ENCODE assay signal across 10 mouse cellular contexts in the genomic region with DNA sequence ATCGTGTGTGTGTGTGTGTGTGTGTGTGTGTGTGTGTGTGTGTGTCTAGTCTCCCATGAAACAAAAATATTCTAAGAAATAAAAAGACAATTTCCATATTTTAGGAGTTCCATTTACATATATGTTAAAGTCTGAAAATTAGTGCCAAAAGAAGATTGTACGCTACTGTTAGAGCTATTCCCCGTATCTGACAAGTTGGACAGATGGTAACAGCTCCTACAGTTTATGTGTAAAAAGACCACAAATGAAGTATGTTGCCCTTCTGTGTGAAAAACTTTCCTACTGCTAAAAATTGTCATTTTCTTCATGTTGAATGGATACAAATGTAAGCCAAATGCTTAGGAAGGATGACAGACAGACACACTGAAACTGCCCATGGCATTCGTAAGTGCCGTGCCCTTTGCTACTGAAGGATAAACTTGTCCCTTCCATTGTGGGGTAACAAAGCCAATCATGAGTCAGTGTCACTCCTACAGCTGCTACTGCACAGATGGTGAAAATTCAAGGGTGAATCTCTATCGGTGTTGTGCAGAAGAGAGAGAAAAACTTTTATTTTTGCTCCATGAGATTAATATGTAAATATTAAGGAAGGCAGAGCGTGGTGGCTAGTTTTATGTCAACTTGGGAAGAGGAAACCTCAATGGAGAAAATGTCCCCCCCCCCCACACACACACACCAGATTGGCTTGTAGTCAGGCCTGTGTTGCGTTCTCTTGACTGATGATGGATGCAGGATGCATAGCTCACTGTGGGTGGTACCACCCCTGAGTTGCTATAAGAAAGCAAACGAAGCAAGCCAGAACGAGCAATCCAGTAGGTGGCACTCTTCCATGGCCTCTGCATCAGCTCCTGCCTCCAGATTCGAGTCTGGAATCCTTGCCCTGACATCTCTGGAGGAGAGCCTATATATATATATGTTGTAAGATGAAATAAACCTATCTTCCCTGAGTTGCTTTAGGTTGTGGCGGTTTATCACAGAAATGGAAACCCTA.
DNase-seq lines count a peak whose midpoint lies in the region; ATAC-seq and TF ChIP-seq lines count a peak whose summit lies in the region.
"Had no signal": no experiment of that assay in that cellular context is flagged by ENCODE, and none has a peak within 500 bp of the region (broad histone marks: within the 10 kb centered on the region; RNA-seq: fewer than 3 reads in every experiment).

No protein-coding gene starts in this region.

- no peak overlapping the region for H3K4me2 ChIP-seq in limb, embryonic 11.5 days (ENCODE audit: low read depth, severe bottlenecking)
- H3K4me2 ChIP-seq in CH12.LX (ENCODE audit: insufficient read depth, low read depth, poor library complexity, severe bottlenecking), result no peak overlapping the region
- H3K4me2 ChIP-seq: stomach, embryonic 15.5 days had no signal

- no peaks in the 10 kb centered on the region for H3K79me2 ChIP-seq in CH12.LX (replicated peaks; ENCODE audit: control insufficient read depth, extremely low read depth, insufficient read depth, poor library complexity, severe bottlenecking)

- no peak for DNase-seq in frontal cortex, postnatal 25 days (ENCODE audit: low spot score in 2 of 2)
- DNase-seq in limb, embryonic 11.5 days (ENCODE audit: low spot score), result peak; percentile 29
- DNase-seq in limb, embryonic 10.5 days (ENCODE audit: low spot score), result no peak
- DNase-seq in CH12.LX (ENCODE audit: extremely low read depth), result peak; percentile 11
- peak; percentile 55 for DNase-seq in embryo, embryonic 11 days
- DNase-seq in lung, postnatal 4 days, result no peak
- DNase-seq in adrenal gland, adult (ENCODE audit: inconsistent age in 2 of 2, low spot score in 1 of 2), result no peak
- DNase-seq: heart, adult 11 months had no signal

- 67% methylated on average over 12 of the region's 12 CpGs for WGBS in limb, embryonic 11.5 days
- 69% methylated on average over 12 of the region's 12 CpGs for WGBS in limb, embryonic 10.5 days

- H3K9ac ChIP-seq in limb, embryonic 11.5 days (ENCODE audit: low read length), result no peak overlapping the region
- H3K9ac ChIP-seq in CH12.LX (ENCODE audit: insufficient read depth, low read depth), result no peak overlapping the region
- H3K9ac ChIP-seq: stomach, embryonic 15.5 days had no signal

- H3K4me1 ChIP-seq in limb, embryonic 11.5 days (ENCODE audit: control insufficient read depth, insufficient read depth, low read length), result no peaks in the 10 kb centered on the region
- no peaks in the 10 kb centered on the region for H3K4me1 ChIP-seq in limb, embryonic 10.5 days
- no peaks in the 10 kb centered on the region for H3K4me1 ChIP-seq in CH12.LX (ENCODE audit: control insufficient read depth in 1 of 2, insufficient read depth in 2 of 2)
- H3K4me1 ChIP-seq: stomach, embryonic 15.5 days had no signal

- ATAC-seq in frontal cortex, adult (ENCODE audit: low TSS enrichment), result peak; percentile 75
- ATAC-seq in limb, embryonic 11.5 days (ENCODE audit: insufficient number of reproducible peaks, low FRiP score, low TSS enrichment, low read depth), result no peak

- dilution Hi-C loops in CH12.LX (cut with MboI; ENCODE audit: extremely low pct_ligation_motif_present, extremely low pct_unique_long_range_greater_than_20kb, low sequenced_read_pairs), result no loop called here

- TF ChIP-seq EP300 in CH12.LX (IDR thresholded peaks at IDR 0.05; ENCODE audit: low read length), result no peak

- no peaks in the 10 kb centered on the region for H3K36me3 ChIP-seq in limb, embryonic 11.5 days (ENCODE audit: control insufficient read depth, insufficient read depth, low read length)
- H3K36me3 ChIP-seq in limb, embryonic 10.5 days, result no peaks in the 10 kb centered on the region
- H3K36me3 ChIP-seq in CH12.LX (replicated peaks in 1 of 2; ENCODE audit: control insufficient read depth in 1 of 2, insufficient read depth in 1 of 2, low read length in 1 of 2), result no peaks in the 10 kb centered on the region
- H3K36me3 ChIP-seq: stomach, embryonic 15.5 days had no signal

- TF ChIP-seq POLR2A in CH12.LX (IDR thresholded peaks at IDR 0.05; ENCODE audit: low read depth, low read length), result no peak

- peak in 1 of 2 experiments; percentile 62; a peak in 2 of 4 replicates for TF ChIP-seq CTCF in CH12.LX (conservative IDR thresholded peaks at IDR 0.05 in 1 of 2, IDR thresholded peaks at IDR 0.05 in 1 of 2; ENCODE audit: low read depth in 2 of 2, low read length in 2 of 2)

- no peak overlapping the region for H3K4me3 ChIP-seq in limb, embryonic 11.5 days (ENCODE audit: low read depth, low read length)
- H3K4me3 ChIP-seq in limb, embryonic 10.5 days, result no peak overlapping the region
- no peak overlapping the region for H3K4me3 ChIP-seq in CH12.LX (replicated peaks in 1 of 3; ENCODE audit: low read depth in 2 of 3, low read length in 2 of 3, poor library complexity in 1 of 3)
- H3K4me3 ChIP-seq: stomach, embryonic 15.5 days had no signal

- TF ChIP-seq RAD21 in CH12.LX (IDR thresholded peaks at IDR 0.05; ENCODE audit: low read depth, low read length), result peak; percentile 38

- no peaks in the 10 kb centered on the region for H3K27me3 ChIP-seq in limb, embryonic 11.5 days (ENCODE audit: control insufficient read depth, insufficient read depth, low read length)
- H3K27me3 ChIP-seq in limb, embryonic 10.5 days (ENCODE audit: low read depth, poor library complexity, severe bottlenecking), result no peaks in the 10 kb centered on the region
- no peaks in the 10 kb centered on the region for H3K27me3 ChIP-seq in CH12.LX (replicated peaks)
- H3K27me3 ChIP-seq: stomach, embryonic 15.5 days had no signal

- H3K9me3 ChIP-seq in limb, embryonic 11.5 days (ENCODE audit: control insufficient read depth, low read length), result no peaks in the 10 kb centered on the region
- no peaks in the 10 kb centered on the region for H3K9me3 ChIP-seq in limb, embryonic 10.5 days (replicated peaks)
- no peaks in the 10 kb centered on the region for H3K9me3 ChIP-seq in CH12.LX (replicated peaks; ENCODE audit: low read length)
- H3K9me3 ChIP-seq: stomach, embryonic 15.5 days had no signal

- no peak overlapping the region for H3K27ac ChIP-seq in limb, embryonic 11.5 days (replicated peaks; ENCODE audit: low read depth, low read length)
- no peak overlapping the region for H3K27ac ChIP-seq in limb, embryonic 10.5 days
- no peak overlapping the region for H3K27ac ChIP-seq in CH12.LX (ENCODE audit: insufficient read depth, low read depth)
- H3K27ac ChIP-seq: stomach, embryonic 15.5 days had no signal

- in situ Hi-C loops in CH12.LX (cut with MboI; ENCODE audit: low pct_ligation_motif_present, low pct_unique_long_range_greater_than_20kb, low sequenced_read_pairs), result no loop called here

TF ChIP-seq in CH12.LX, 34 proteins besides CTCF, POLR2A, EP300 and RAD21:
- no peak for TF ChIP-seq KAT2A (IDR thresholded peaks at IDR 0.05; ENCODE audit: insufficient replicate concordance, low read length)
- peak; percentile 51 for TF ChIP-seq SMC3 (IDR thresholded peaks at IDR 0.05; ENCODE audit: low read depth, low read length)

Comparison
In these comparisons a context has a peak if more than half of its experiments do, and no peak if none do; other contexts are left out.
1. DNase-seq: peak in limb, embryonic 11.5 days (single experiment), CH12.LX (single experiment) and embryo, embryonic 11 days (single experiment); none in frontal cortex, postnatal 25 days (0 of 2), limb, embryonic 10.5 days (single experiment), lung, postnatal 4 days (0 of 2) and adrenal gland, adult (0 of 2).